Mouse (Mus musculus) embryonic facial prominence, embryonic 14.5 days (tissue): ENCODE results near the gene Xndc1. TPM values are rescaled to one million over a fixed set of nuclear protein-coding genes. Genes with fewer than 3 reads are reported as not detected.

Source experiments
- ATAC-seq: fragments of 200-750 bp; cut with Nextera tagmentation; 2 replicates; pipeline ENCODE4 v1.8.0; 2017; ENCODE audit warnings: low read depth, moderate number of reproducible peaks, moderate TSS enrichment
- DNase-seq: peaks from one replicate; pipeline ENCODE4 v3.0.0-alpha.2; 2015; ENCODE audit warnings: low spot score
- H3K27ac ChIP-seq: fragments of 300-500 bp; sonication (generic); replicated peaks from 2 replicates; pipeline ENCODE4 v1.5.1; 2014; ENCODE audit warnings: low read depth, mild to moderate bottlenecking, low read length, moderate library complexity
- H3K27me3 ChIP-seq: fragments of 300-500 bp; sonication (generic); replicated peaks from 2 replicates; pipeline ENCODE4 v1.6.1; 2014; ENCODE audit warnings: low read length; ENCODE audit not compliant: control insufficient read depth, insufficient read depth
- H3K36me3 ChIP-seq: fragments of 300-500 bp; sonication (generic); 2 replicates; pipeline ENCODE4 v1.6.1; 2014; ENCODE audit warnings: low read length, mixed read lengths; ENCODE audit not compliant: control insufficient read depth, insufficient read depth
- H3K4me1 ChIP-seq: fragments of 300-500 bp; sonication (generic); 2 replicates; pipeline ENCODE4 v1.6.1; 2014; ENCODE audit warnings: antibody characterized with exemption, low read length; ENCODE audit not compliant: control insufficient read depth, insufficient read depth
- H3K4me2 ChIP-seq: fragments of 300-500 bp; sonication (generic); 2 replicates; pipeline ENCODE4 v1.6.1; 2014; ENCODE audit warnings: low read depth, mild to moderate bottlenecking, low read length, moderate library complexity, mixed read lengths
- H3K4me3 ChIP-seq: fragments of 300-500 bp; sonication (generic); 2 replicates; pipeline ENCODE4 v1.5.1; 2014; ENCODE audit warnings: low read depth, mild to moderate bottlenecking, low read length
- H3K9ac ChIP-seq: fragments of 300-500 bp; sonication (generic); 2 replicates; pipeline ENCODE4 v1.6.1; 2014; ENCODE audit warnings: low read depth, mild to moderate bottlenecking, low read length, moderate library complexity, mixed read lengths
- H3K9me3 ChIP-seq: fragments of 300-500 bp; sonication (generic); 2 replicates; pipeline ENCODE4 v1.6.1; 2016; ENCODE audit warnings: low read length; ENCODE audit not compliant: control insufficient read depth
- WGBS: fragments of 180-500 bp; shearing (Covaris S2); extraction: QIAGEN DNeasy Blood & Tissue Kit; methylation state at CpG from one replicate; pipeline ENCODE4 v1.1.7; 2014; 5-methylcytosine and 5-hydroxymethylcytosine counted together
- polyA plus RNA-seq: library from polyadenylated mRNA; unstranded; fragments of >200 nt; fragmentation: Nextera tagmentation; extraction: Ambion mirVana; gene quantifications from 2 replicates; pipeline ENCODE4 v1.2.1, GENCODE M21; 2014

Gene Xndc1
- polyA plus RNA-seq, 1 experiment from 2014 or later: 14.5 TPM

- Histone ChIP-seq H3K27ac (0 out of 2 replicates have a peak overlapping the region, but pooled peaks have one; percentile 84), H3K36me3 (peaks cover 8% of the 10 kb centered on the region), H3K4me1 (peaks cover 15% of the 10 kb centered on the region), H3K4me2 (peak overlapping the region; percentile 75), H3K9me3 (no peaks in the 10 kb centered on the region), H3K27me3 (no peaks in the 10 kb centered on the region), H3K4me3 (peak overlapping the region; percentile 78), H3K9ac (peak overlapping the region; percentile 74)
- 0% methylated on average over 9 of the region's 9 CpGs for WGBS
- peak; percentile 10 for ATAC-seq
- peak; percentile 4 for DNase-seq
Measured at GRCm38 (mm10) chr7:102064655-102065045, 661 bp upstream of the Xndc1 start.

DNA sequence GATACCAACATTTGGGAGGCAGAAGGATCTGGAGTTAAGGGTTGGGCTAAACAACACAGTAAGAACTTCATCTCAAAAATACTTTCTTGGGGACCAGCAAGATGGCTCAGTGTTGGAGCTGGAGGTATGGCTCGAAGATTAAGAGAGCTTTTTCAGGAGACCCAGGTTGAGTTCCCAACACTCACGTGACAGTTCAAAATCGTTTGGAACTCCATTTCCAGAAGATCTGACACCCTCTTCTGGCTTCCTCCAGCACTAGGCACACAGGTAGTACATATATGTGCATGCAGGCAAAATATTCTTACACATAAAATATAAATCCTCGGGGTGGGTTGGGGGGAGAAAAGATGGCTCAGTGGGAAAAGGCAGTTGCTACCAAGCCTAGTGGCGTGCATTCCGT, 1.1 kb downstream of the Xndc1 start:
- peak overlapping the region; percentile 74 for H3K9ac ChIP-seq
- peak overlapping the region; percentile 75 for H3K4me2 ChIP-seq
- H3K4me3 ChIP-seq: peak overlapping the region; percentile 78
- no peaks in the 10 kb centered on the region for H3K27me3 ChIP-seq
- no peaks in the 10 kb centered on the region for H3K9me3 ChIP-seq
- no peak overlapping the region for H3K27ac ChIP-seq
- H3K4me1 ChIP-seq: peaks cover 15% of the 10 kb centered on the region
- DNase-seq (no peak), ATAC-seq (no peak)
- 63% methylated on average over 6 of the region's 6 CpGs for WGBS
- H3K36me3 ChIP-seq: peaks cover 10% of the 10 kb centered on the region

GRCm38 (mm10) chr7:102076714-102077296, 11.5 kb downstream of the Xndc1 start:
- Histone ChIP-seq H3K9ac (no peak overlapping the region), H3K36me3 (peaks cover 93% of the 10 kb centered on the region), H3K27me3 (no peaks in the 10 kb centered on the region), H3K4me3 (no peak overlapping the region), H3K27ac (no peak overlapping the region), H3K4me1 (no peaks in the 10 kb centered on the region), H3K9me3 (no peaks in the 10 kb centered on the region), H3K4me2 (no peak overlapping the region)
- WGBS: 81% methylated on average over 7 of the region's 7 CpGs
- DNase-seq: no peak
- ATAC-seq: no peak

DNA sequence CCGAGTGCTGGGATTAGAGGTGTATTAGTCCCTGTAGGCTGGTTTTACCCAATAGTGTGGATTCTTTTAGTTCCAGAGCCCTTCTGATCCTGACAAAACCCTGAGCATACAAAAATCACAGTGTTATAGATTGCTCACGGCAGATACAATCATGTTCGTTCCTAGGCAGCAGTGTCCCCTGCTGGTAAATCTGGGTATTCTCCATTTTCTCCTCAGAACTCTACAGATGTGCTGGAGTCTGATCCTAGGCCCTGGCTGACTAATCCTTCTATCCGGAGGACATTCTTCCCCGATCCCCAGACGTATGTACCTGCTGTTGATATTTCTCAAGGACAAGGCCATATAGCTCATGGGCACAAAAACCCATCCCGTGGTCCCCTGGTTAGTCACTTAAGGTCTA, 13.2 kb downstream of the Xndc1 start:
- Histone ChIP-seq H3K27ac (no peak overlapping the region), H3K9me3 (no peaks in the 10 kb centered on the region), H3K4me1 (no peaks in the 10 kb centered on the region), H3K27me3 (no peaks in the 10 kb centered on the region), H3K4me2 (no peak overlapping the region), H3K4me3 (no peak overlapping the region), H3K36me3 (peaks cover 93% of the 10 kb centered on the region), H3K9ac (no peak overlapping the region)
- 76% methylated on average over 7 of the region's 7 CpGs for WGBS
- ATAC-seq (no peak), DNase-seq (no peak)

DNA sequence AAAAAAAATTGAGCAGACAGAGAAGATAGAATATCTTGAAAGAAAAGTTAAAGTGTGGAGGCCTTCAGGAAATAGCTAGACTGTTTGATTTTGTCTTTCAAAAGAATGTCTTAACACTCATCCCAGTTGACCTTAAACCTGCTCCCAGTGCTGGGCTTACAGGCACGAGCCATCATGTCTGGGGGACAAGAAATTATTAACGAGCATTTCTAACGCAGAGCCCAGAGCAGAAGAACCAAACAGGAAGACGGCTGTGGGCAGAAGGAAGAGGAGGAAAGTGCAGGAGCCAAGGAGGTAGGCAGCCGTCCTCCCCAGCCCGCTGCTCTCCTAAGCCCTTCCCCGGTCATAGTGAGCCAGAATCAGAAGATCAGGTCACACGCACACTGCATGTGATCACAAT, 15.0 kb downstream of the Xndc1 start:
- no peak for DNase-seq
- no peaks in the 10 kb centered on the region for H3K4me1 ChIP-seq
- 92% methylated on average over 8 of the region's 8 CpGs for WGBS
- no peak for ATAC-seq
- H3K9ac ChIP-seq: no peak overlapping the region
- no peak overlapping the region for H3K4me2 ChIP-seq
- H3K27me3 ChIP-seq: no peaks in the 10 kb centered on the region
- peaks cover 89% of the 10 kb centered on the region for H3K36me3 ChIP-seq
- no peak overlapping the region for H3K4me3 ChIP-seq
- H3K9me3 ChIP-seq: no peaks in the 10 kb centered on the region
- no peak overlapping the region for H3K27ac ChIP-seq

DNA sequence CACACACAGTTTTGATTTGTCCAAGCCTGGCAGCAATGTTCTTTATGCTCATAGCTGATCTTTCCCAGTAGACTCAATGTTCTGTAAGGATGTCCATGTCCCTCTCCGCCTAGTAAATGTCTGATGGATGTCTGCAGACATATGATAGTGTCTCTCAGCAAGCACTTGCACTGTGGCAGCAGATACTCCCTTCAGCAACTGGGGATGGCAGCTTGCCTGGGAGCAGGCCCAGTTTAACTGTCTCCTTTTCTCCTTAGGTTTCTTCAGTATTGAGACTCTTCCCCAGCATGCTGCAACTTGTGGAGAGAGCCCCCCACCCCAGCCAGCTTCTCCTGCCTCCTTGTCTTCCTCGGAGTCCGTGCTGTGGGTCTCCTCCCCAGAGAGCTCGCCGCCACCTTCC, 16.5 kb downstream of the Xndc1 start:
- 92% methylated on average over 5 of the region's 5 CpGs for WGBS
- peaks cover 78% of the 10 kb centered on the region for H3K36me3 ChIP-seq

DNA sequence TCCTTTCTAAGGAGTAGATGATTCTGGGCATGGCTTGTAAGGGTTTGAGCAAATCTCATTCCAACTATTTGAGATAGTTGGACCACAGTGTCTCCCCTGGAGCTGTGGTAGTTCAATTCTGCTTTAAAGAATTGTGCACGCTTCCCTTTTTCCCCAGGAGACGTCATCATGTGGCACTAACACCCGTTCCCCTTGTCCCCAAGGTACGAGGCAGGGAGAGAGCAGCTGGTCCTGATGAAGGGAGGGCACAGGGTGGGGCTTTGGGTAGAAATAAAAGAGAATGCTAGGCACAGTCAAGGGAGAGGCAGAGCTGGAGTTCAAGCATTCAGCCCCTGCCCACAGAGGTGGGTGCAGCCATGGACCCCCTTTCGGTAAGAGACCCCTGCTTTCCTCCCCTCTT, 17.5 kb downstream of the Xndc1 start, which contains the start of gene Trpc2:
Gene Trpc2 (plus strand): TSS at position 301 of the 400 bp plus-strand sequence.
- peak; percentile 7; the same call in 1 of the 2 replicates for ATAC-seq
- WGBS: 82% methylated on average over 5 of the region's 5 CpGs
- Histone ChIP-seq H3K4me1 (no peaks in the 10 kb centered on the region), H3K4me2 (no peak within 1 kb of the TSS), H3K27me3 (no peaks in the 10 kb centered on the region), H3K27ac (no peak within 1 kb of the TSS), H3K4me3 (no peak within 1 kb of the TSS), H3K9me3 (no peaks in the 10 kb centered on the region), H3K36me3 (peaks cover 68% of the 10 kb centered on the region), H3K9ac (no peak within 1 kb of the TSS)
- DNase-seq: no peak

More for the DNA sequence above, 16.5 kb downstream of the Xndc1 start:
- Histone ChIP-seq H3K27ac (no peak overlapping the region), H3K27me3 (no peaks in the 10 kb centered on the region), H3K4me3 (no peak overlapping the region), H3K9me3 (no peaks in the 10 kb centered on the region), H3K4me2 (no peak overlapping the region), H3K9ac (no peak overlapping the region), H3K4me1 (no peaks in the 10 kb centered on the region)
- ATAC-seq: no peak
- no peak for DNase-seq

DNA sequence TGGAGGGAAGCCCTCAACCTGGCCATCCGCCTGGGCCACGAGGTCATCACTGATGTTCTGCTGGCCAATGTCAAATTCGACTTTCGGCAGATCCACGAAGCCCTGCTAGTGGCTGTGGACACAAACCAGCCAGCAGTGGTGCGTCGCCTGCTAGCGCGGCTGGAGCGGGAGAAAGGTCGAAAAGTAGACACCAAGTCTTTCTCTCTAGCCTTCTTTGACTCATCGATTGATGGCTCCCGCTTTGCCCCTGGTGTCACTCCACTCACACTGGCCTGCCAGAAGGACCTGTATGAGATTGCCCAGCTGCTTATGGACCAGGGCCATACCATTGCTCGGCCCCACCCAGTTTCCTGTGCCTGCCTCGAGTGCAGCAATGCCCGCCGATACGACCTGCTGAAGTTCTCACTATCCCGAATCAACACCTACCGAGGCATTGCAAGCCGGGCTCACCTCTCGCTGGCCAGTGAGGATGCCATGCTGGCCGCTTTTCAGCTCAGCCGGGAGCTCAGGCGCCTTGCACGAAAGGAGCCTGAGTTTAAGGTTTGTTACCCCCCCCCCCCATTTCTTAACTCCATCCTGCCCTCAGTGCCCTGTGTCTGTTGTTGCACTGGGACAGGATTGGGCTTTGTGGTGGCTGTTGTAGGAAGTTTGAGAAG, 18.9 kb downstream of the Xndc1 start:
- ATAC-seq: no peak
- DNase-seq: no peak
- H3K36me3 ChIP-seq: peaks cover 61% of the 10 kb centered on the region
- H3K4me1 ChIP-seq: no peaks in the 10 kb centered on the region
- WGBS: 88% methylated on average over 26 of the region's 26 CpGs
- no peak overlapping the region for H3K4me3 ChIP-seq
- H3K9me3 ChIP-seq: no peaks in the 10 kb centered on the region
- H3K27ac ChIP-seq: no peak overlapping the region
- H3K4me2 ChIP-seq: no peak overlapping the region
- H3K9ac ChIP-seq: no peak overlapping the region
- no peaks in the 10 kb centered on the region for H3K27me3 ChIP-seq

DNA sequence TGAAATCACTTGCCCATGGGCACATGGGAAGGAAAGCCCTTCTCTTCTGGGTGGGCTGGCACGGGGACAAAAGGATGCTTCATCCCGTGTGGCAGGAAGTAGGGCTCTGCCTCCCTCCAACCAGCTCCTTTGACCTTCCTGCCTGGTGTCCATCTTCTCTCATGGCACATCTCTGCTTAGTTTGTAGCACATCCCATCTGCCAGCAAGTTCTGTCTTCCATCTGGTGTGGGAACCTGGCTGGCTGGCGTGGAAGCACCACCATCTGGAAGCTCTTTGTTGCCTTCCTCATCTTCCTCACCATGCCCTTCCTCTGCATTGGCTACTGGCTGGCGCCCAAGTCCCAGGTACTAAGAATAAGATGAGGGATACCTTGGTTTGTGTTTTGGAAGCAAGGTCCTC, 22.0 kb downstream of the Xndc1 start:
- ATAC-seq: no peak
- H3K4me1 ChIP-seq: no peaks in the 10 kb centered on the region
- no peak overlapping the region for H3K4me3 ChIP-seq
- no peaks in the 10 kb centered on the region for H3K27me3 ChIP-seq
- H3K36me3 ChIP-seq: peaks cover 36% of the 10 kb centered on the region
- no peak for DNase-seq
- no peak overlapping the region for H3K4me2 ChIP-seq
- no peak overlapping the region for H3K27ac ChIP-seq
- H3K9me3 ChIP-seq: no peaks in the 10 kb centered on the region
- no peak overlapping the region for H3K9ac ChIP-seq
- 72% methylated on average over 4 of the region's 4 CpGs for WGBS
